Mouse (Mus musculus) lung, embryonic 16.5 days (tissue): ENCODE measurements at regions not wholly inside any gene's neighbourhood (a gene's known extent, or its start where the extent isn't known, plus 50 kb on each side); places are given as distances from the start of the nearest gene placed in this dataset.

ENCODE experiments used
- ATAC-seq: fragments of 200-750 bp; cut with Nextera tagmentation; 2 replicates; pipeline ENCODE4 v1.8.0; 2017; ENCODE audit warnings: low read depth, mild to moderate bottlenecking, moderate library complexity
- H3K27ac ChIP-seq: fragments of 300-500 bp; sonication (generic); 2 replicates; pipeline ENCODE4 v1.5.1; 2014; ENCODE audit warnings: mild to moderate bottlenecking, control low read depth, low read length
- H3K27me3 ChIP-seq: fragments of 300-500 bp; sonication (generic); 2 replicates; pipeline ENCODE4 v1.6.1; 2014; ENCODE audit warnings: low read depth, low read length, mixed read lengths; ENCODE audit not compliant: control insufficient read depth, insufficient read depth
- H3K36me3 ChIP-seq: fragments of 300-500 bp; sonication (generic); 2 replicates; pipeline ENCODE4 v1.6.1; 2014; ENCODE audit warnings: low read length; ENCODE audit not compliant: control insufficient read depth, insufficient read depth
- H3K4me1 ChIP-seq: fragments of 300-500 bp; sonication (generic); replicated peaks from 2 replicates; pipeline ENCODE4 v1.6.1; 2014; ENCODE audit warnings: low read length, mixed read lengths; ENCODE audit not compliant: control insufficient read depth, insufficient read depth
- H3K4me2 ChIP-seq: fragments of 300-500 bp; sonication (generic); 2 replicates; pipeline ENCODE4 v1.6.1; 2014; ENCODE audit warnings: low read depth, low read length, control low read depth
- H3K4me3 ChIP-seq: fragments of 300-500 bp; sonication (generic); 2 replicates; pipeline ENCODE4 v1.5.1; 2014; ENCODE audit warnings: mild to moderate bottlenecking, low read length, control low read depth
- H3K9ac ChIP-seq: fragments of 300-500 bp; sonication (generic); 2 replicates; pipeline ENCODE4 v1.6.1; 2014; ENCODE audit warnings: low read length, control low read depth
- H3K9me3 ChIP-seq: fragments of 300-500 bp; sonication (generic); 2 replicates; pipeline ENCODE4 v1.6.1; 2016; ENCODE audit warnings: low read length; ENCODE audit not compliant: control insufficient read depth
- WGBS: fragments of 180-500 bp; shearing (Covaris S2); extraction: QIAGEN DNeasy Blood & Tissue Kit; methylation state at CpG from one replicate; pipeline ENCODE4 v1.1.7; 2014; 5-methylcytosine and 5-hydroxymethylcytosine counted together

- no peak for ATAC-seq
- 43% methylated on average over 3 of the region's 3 CpGs for WGBS
- Histone ChIP-seq H3K27me3 (no peaks in the 10 kb centered on the region), H3K4me1 (no peaks in the 10 kb centered on the region), H3K36me3 (no peaks in the 10 kb centered on the region), H3K9ac (no peak overlapping the region), H3K9me3 (no peaks in the 10 kb centered on the region), H3K4me2 (no peak overlapping the region), H3K27ac (no peak overlapping the region), H3K4me3 (no peak overlapping the region)
Measured at GRCm38 (mm10) chr5:64710236-64710635, 93.0 kb upstream of the Klf3 start.

GRCm38 (mm10) chr5:64710968-64711367, 92.2 kb upstream of the Klf3 start:
- 84% methylated on average over 4 of the region's 4 CpGs for WGBS
- no peaks in the 10 kb centered on the region for H3K9me3 ChIP-seq
- H3K36me3 ChIP-seq: no peaks in the 10 kb centered on the region
- no peaks in the 10 kb centered on the region for H3K27me3 ChIP-seq
- no peak overlapping the region for H3K9ac ChIP-seq
- no peak overlapping the region for H3K27ac ChIP-seq
- no peak overlapping the region for H3K4me2 ChIP-seq
- ATAC-seq: no peak
- H3K4me3 ChIP-seq: no peak overlapping the region
- no peaks in the 10 kb centered on the region for H3K4me1 ChIP-seq

GRCm38 (mm10) chr5:64714221-64714653, 89.0 kb upstream of the Klf3 start:
- ATAC-seq: peak; percentile 31; the same call in 1 of the 2 replicates
- Histone ChIP-seq H3K36me3 (no peaks in the 10 kb centered on the region), H3K9ac (no peak overlapping the region), H3K27me3 (no peaks in the 10 kb centered on the region), H3K4me3 (no peak overlapping the region), H3K27ac (no peak overlapping the region), H3K4me2 (no peak overlapping the region), H3K4me1 (no peaks in the 10 kb centered on the region), H3K9me3 (no peaks in the 10 kb centered on the region)
- 63% methylated on average over 10 of the region's 10 CpGs for WGBS

GRCm38 (mm10) chr5:64714710-64715109, 88.5 kb upstream of the Klf3 start:
- no peaks in the 10 kb centered on the region for H3K27me3 ChIP-seq
- H3K36me3 ChIP-seq: no peaks in the 10 kb centered on the region
- H3K4me1 ChIP-seq: no peaks in the 10 kb centered on the region
- ATAC-seq: peak; percentile 70
- no peak overlapping the region for H3K27ac ChIP-seq
- no peak overlapping the region for H3K4me2 ChIP-seq
- 65% methylated on average over 7 of the region's 7 CpGs for WGBS
- H3K4me3 ChIP-seq: no peak overlapping the region
- no peaks in the 10 kb centered on the region for H3K9me3 ChIP-seq
- H3K9ac ChIP-seq: no peak overlapping the region

GRCm38 (mm10) chr5:64716551-64716950, 86.6 kb upstream of the Klf3 start:
- no peak overlapping the region for H3K27ac ChIP-seq
- ATAC-seq: no peak
- no peak overlapping the region for H3K9ac ChIP-seq
- WGBS: 84% methylated on average over 4 of the region's 4 CpGs
- no peak overlapping the region for H3K4me3 ChIP-seq
- no peaks in the 10 kb centered on the region for H3K9me3 ChIP-seq
- H3K4me2 ChIP-seq: no peak overlapping the region
- no peaks in the 10 kb centered on the region for H3K36me3 ChIP-seq
- H3K4me1 ChIP-seq: no peaks in the 10 kb centered on the region
- H3K27me3 ChIP-seq: no peaks in the 10 kb centered on the region

- H3K4me3 ChIP-seq: no peak overlapping the region
- H3K27ac ChIP-seq: no peak overlapping the region
- H3K4me1 ChIP-seq: no peaks in the 10 kb centered on the region
- no peaks in the 10 kb centered on the region for H3K27me3 ChIP-seq
- no peak for ATAC-seq
- H3K9me3 ChIP-seq: no peaks in the 10 kb centered on the region
- no peaks in the 10 kb centered on the region for H3K36me3 ChIP-seq
- no peak overlapping the region for H3K4me2 ChIP-seq
- H3K9ac ChIP-seq: no peak overlapping the region
Measured at GRCm38 (mm10) chr5:64722211-64722610, 81.0 kb upstream of the Klf3 start.

GRCm38 (mm10) chr5:64727847-64728246, 75.3 kb upstream of the Klf3 start:
- Histone ChIP-seq H3K9me3 (no peaks in the 10 kb centered on the region), H3K27ac (no peak overlapping the region), H3K4me3 (no peak overlapping the region), H3K36me3 (no peaks in the 10 kb centered on the region), H3K27me3 (no peaks in the 10 kb centered on the region), H3K4me2 (no peak overlapping the region), H3K4me1 (no peaks in the 10 kb centered on the region), H3K9ac (no peak overlapping the region)
- ATAC-seq: no peak
- WGBS: 68% methylated on average over 2 of the region's 2 CpGs

GRCm38 (mm10) chr5:64732356-64732755, 70.8 kb upstream of the Klf3 start:
- H3K36me3 ChIP-seq: no peaks in the 10 kb centered on the region
- H3K27ac ChIP-seq: no peak overlapping the region
- no peaks in the 10 kb centered on the region for H3K9me3 ChIP-seq
- H3K27me3 ChIP-seq: no peaks in the 10 kb centered on the region
- no peak overlapping the region for H3K4me3 ChIP-seq
- no peak overlapping the region for H3K4me2 ChIP-seq
- no peak overlapping the region for H3K9ac ChIP-seq
- ATAC-seq: no peak
- 85% methylated on average over 3 of the region's 3 CpGs for WGBS
- no peaks in the 10 kb centered on the region for H3K4me1 ChIP-seq

- Histone ChIP-seq H3K9ac (no peak overlapping the region), H3K27me3 (no peaks in the 10 kb centered on the region)
- no peak for ATAC-seq
Measured at GRCm38 (mm10) chr5:64736985-64737384, 66.2 kb upstream of the Klf3 start.

GRCm38 (mm10) chr5:64738096-64738780, 65.0 kb upstream of the Klf3 start:
- H3K4me2 ChIP-seq: peak overlapping the region; percentile 17
- WGBS: 21% methylated on average over 11 of the region's 11 CpGs
- peak overlapping the region; percentile 8; the same call in 1 of the 2 replicates for H3K4me3 ChIP-seq
- ATAC-seq: no peak
- H3K9me3 ChIP-seq: no peaks in the 10 kb centered on the region
- H3K9ac ChIP-seq: peak overlapping the region; percentile 33; the same call in 1 of the 2 replicates
- H3K27me3 ChIP-seq: no peaks in the 10 kb centered on the region
- peak overlapping the region; percentile 68; the same call in 1 of the 2 replicates for H3K27ac ChIP-seq
- H3K4me1 ChIP-seq: peaks cover 24% of the 10 kb centered on the region
- no peaks in the 10 kb centered on the region for H3K36me3 ChIP-seq

More at GRCm38 (mm10) chr5:64736985-64737384, 66.2 kb upstream of the Klf3 start:
- peaks cover 24% of the 10 kb centered on the region for H3K4me1 ChIP-seq
- H3K36me3 ChIP-seq: no peaks in the 10 kb centered on the region
- H3K4me3 ChIP-seq: no peak overlapping the region
- no peaks in the 10 kb centered on the region for H3K9me3 ChIP-seq
- no peak overlapping the region for H3K4me2 ChIP-seq
- H3K27ac ChIP-seq: no peak overlapping the region
